Mouse (Mus musculus) G1E-ER4 (cell line): ENCODE data around the gene Taf1c. TPM values are rescaled to one million over a fixed set of nuclear protein-coding genes. Genes with fewer than 3 reads are reported as not detected.

Source experiments
- GATA1 ChIP-seq: IDR thresholded peaks from one replicate; pipeline ENCODE4 v1.8.0; 2012; ENCODE audit warnings: low read length, inconsistent platforms
- polyA plus RNA-seq: library from polyadenylated mRNA; stranded (reverse); fragments of >175 nt; gene quantifications from 2 replicates; pipeline ENCODE4 v1.2.3, GENCODE M21; 2012

Taf1c gene
- polyA plus RNA-seq, 1 experiment = 57.6 TPM

DNA sequence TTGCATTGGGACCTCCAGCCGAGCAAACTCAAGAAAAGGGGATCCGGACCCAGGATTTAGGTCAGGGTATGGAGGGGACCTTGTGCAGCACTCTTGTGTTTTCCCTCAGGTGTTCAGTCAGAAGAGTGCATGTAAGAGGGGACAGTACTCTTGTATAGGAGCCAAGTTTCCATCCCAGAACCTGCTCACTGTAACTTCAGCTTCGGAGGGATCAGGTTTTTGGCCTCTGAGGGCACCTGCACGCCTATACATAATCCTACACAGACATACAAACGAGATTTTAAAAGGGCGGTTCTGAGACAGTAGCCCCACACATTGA is 45.7 kb downstream of the Taf1c start:
- no peak for TF ChIP-seq GATA1

DNA sequence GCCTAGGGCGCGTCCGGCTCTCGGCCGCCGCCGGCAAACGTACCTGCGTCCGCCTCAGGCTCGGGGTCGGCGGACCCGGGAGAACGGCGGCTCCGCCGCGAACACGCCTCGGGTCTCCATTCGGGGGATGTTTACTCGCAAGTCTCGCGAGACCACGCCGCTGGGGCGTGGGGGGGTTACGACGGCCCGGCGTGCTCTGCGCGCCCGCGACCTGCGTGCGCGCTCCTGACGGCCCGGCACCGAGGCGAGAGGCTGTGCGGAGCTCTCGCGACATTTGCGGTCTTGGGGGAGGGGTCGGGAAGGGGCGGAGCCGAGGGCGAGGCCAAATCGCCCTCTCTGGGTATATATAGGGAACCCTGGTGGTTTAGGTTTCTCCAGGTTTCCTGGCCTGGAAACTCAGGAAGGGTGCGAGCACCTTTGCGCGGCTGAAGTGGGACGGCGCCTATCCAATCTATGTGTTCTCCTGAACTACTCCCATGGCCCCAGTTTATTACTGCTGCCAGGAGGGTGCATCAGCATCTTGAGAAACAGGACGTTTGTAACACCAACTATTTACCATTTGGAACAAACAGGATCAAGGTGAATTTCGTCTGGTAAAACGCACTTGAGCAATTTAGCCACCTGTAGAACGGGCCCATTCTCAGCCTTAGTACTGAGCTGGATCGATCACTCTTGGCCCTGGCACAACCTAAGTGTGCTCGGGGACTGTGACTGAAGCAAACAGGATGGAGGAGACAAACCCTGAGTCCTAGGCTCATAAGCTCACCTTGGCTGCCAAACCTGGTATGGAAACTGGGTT is 46.2 kb downstream of the Taf1c start, which contains the start of gene Mbtps1:
Mbtps1 (minus strand) TSS at position 133 of the 799 bp plus-strand sequence.
- TF ChIP-seq GATA1 = no peak

DNA sequence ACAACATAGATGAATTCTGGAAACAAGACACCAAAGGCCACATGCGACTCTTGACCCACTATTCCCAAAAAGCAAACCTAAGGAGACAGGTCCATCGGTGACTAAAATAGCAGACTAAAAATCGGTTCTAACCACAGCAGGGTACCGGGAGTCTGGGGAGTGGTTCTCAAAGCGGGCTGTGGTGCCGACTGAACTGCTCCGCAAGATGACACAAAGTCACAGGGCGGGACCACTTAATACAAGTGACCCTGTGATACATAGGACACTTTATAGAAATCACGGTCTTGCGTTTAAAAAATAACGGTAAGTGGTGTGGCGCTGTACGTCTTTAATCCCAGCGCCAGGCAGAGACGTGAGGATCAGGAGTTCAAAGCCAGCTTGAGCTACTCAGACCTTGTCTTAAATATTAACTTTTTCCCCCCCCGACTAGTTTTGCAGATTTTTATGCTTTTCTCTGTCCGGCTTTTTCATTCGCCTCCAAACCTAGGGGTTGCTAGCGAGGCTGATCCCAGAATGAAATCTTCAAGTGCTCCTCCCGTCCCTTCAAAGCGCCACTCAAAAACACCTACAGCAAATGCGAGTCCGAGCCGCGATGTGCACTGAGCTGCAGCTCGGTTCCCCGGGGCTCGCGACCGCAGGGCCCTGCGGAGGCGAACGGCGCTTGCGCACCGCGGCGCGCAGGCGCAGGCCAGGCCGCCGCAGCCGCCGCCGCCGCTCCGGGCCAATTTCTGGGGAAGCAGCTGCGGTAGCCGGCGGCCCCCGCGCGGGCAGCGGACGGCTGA is 47.0 kb downstream of the Taf1c start:
- TF ChIP-seq GATA1 = no peak

DNA sequence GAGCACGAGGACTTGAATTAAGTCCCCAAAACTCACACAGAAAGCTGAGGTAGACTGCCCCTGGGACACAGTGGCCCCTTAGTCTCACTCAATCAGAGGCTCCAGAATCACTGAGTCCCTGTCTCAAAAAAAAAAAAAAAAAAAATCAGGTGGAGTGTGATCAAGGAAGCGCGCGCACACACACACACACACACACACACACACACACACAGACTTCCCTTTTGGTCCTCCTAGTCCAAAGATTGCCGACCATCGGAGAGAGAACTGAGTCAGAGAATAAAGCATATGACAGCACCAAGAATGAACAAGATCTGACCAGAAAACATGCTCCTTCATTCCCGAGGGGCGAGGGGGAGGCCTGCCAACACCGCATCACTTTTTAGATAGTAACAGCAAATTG is 47.9 kb downstream of the Taf1c start:
- TF ChIP-seq GATA1 = no peak

DNA sequence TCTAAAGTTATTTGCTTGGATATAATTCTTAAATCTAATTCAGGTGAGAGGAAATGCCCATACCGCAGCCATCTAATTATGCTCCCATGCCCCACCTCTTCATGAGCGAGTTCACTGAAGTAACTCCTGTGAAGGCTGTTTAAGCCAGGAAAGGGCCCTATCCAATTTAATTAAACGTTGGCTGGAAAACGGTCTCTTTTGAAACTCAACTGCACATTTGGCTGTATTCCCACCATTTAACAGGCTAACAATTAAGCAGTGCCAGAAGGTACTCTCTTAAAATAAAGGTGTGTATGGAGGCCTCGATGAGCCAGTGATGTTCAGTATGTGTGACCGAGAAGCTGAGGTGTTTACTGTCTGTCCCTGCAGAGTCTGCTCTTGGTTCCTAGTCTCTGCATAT is 49.2 kb downstream of the Taf1c start:
- TF ChIP-seq GATA1 = no peak

DNA sequence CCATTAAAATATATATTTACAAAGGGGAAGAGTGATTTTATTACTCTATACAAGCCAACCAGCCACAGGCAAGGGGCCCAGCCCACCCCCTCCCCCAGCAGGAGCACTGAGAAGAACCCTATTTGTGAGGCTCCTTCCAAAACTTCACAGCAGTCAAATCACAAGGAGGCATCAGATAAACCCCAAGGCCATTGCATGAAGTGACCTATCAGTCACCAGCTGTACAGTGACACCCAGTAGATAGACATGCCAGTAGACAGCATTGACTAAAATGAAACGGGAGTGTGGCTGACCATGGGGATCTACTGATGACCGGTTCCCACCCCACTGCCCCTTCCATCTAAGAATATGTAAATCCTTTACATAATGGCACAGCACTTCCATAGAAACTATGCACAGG is 52.1 kb downstream of the Taf1c start:
- no peak for TF ChIP-seq GATA1

DNA sequence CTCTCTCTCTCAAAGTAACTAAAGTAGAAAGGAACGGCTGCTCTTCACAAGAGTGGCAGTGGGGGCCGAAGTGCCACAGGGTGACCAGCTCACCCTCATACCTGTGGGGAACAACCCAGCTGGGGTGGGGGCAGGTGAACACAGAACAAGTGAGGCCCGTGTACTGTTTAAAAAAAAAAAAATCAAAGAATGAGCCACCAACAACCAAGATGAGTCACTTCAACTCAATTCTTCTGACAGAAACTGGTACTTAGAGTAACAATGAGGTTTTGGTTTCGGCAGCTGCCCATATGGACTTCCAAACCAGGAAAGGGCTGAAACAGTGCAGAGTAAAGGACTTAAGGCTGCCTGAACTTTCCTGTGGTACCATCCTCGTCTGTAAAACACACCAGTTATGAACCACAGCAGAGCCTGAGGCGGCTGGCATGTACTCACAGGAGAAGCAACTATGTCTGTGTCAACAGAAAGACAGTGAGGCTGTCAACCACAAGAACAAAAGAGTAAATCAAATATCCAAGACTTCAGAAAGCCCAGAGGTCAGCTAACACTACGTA is 56.4 kb downstream of the Taf1c start:
- TF ChIP-seq GATA1 = no peak

Other genes starting within 250 kb of the Taf1c start
- gene Mlycd, start 210.3 kb downstream of the Taf1c start, polyA plus RNA-seq = 16.9 and 17.1 TPM in 2 replicates
- 0.04 and 0.11 TPM in 2 replicates for gene Osgin1, start 171.1 kb downstream of the Taf1c start, polyA plus RNA-seq
- gene Necab2, start 158.5 kb downstream of the Taf1c start, polyA plus RNA-seq = not detected in 2 replicates
- gene Slc38a8, start 103.5 kb downstream of the Taf1c start, polyA plus RNA-seq = not detected in 2 replicates
- gene Mbtps1, start 46.5 kb downstream of the Taf1c start, polyA plus RNA-seq = 118 and 157 TPM in 2 replicates
- gene Hsdl1, start 30.0 kb downstream of the Taf1c start, polyA plus RNA-seq = 34.2 and 43.7 TPM in 2 replicates
- 0.08 and 0.09 TPM in 2 replicates for gene Dnaaf1, start 30.0 kb downstream of the Taf1c start, polyA plus RNA-seq
- not detected in 2 replicates for gene Adad2, start 7.5 kb upstream of the Taf1c start, polyA plus RNA-seq
- not detected in 2 replicates for gene Kcng4, start 30.5 kb upstream of the Taf1c start, polyA plus RNA-seq
- gene Wfdc1, start 61.1 kb upstream of the Taf1c start, polyA plus RNA-seq = not detected in 2 replicates
- gene Atp2c2, start 94.8 kb upstream of the Taf1c start, polyA plus RNA-seq = not detected in 2 replicates
- 6.4 and 8.3 TPM in 2 replicates for gene Tldc1, start 173.2 kb upstream of the Taf1c start, polyA plus RNA-seq
- 10.6 and 12.3 TPM in 2 replicates for gene Cotl1, start 235.3 kb upstream of the Taf1c start, polyA plus RNA-seq